Mouse (Mus musculus): Measurements from ENCODE around the gene Usp36.

GRCm38 (mm10) chr11:118328947-118329346 is 38.9 kb upstream of the Usp36 start:
- TF ChIP-seq CTCF (IDR thresholded peaks at IDR 0.05; ENCODE audit: extremely low read depth, insufficient read length, insufficient replicate concordance, low read depth, low read length) (no peak), POLR2A (IDR thresholded peaks at IDR 0.05; ENCODE audit: low read depth, low read length) (no peak)

Data from small intestine, adult 2 months (tissue).